Mouse (Mus musculus) activated CD4-positive, CD25-positive, alpha-beta regulatory T cell, adult 4 months (primary cell): Measurements from ENCODE around the gene Tmed1. TPM values are rescaled to one million over a fixed set of nuclear protein-coding genes. Genes with fewer than 3 reads are reported as not detected.
"Not testable (repeated sequence)": the region's sequence is repeated elsewhere in the genome, so short reads cannot be mapped to it uniquely, and the experiment has no call there.

Source experiments
- ATAC-seq: one replicate; pipeline ENCODE4 v1.8.0; 2017
- polyA plus RNA-seq, 2 experiments: library from polyadenylated mRNA; unstranded; fragments of 100-300 nt; shearing (Covaris generic); gene quantifications; one replicate each; pipeline ENCODE4 v1.2.1; 2017

Gene Tmed1
- polyA plus RNA-seq: 1 to 10 TPM; 2.7 to 3.1 TPM

- peak; percentile 83 for ATAC-seq
These were observed at the start of gene Tmed1 for GRCm38 (mm10) chr9:21509772-21510688. Gene Tmed1, minus strand, starts transcription at chr9:21510252.

DNA sequence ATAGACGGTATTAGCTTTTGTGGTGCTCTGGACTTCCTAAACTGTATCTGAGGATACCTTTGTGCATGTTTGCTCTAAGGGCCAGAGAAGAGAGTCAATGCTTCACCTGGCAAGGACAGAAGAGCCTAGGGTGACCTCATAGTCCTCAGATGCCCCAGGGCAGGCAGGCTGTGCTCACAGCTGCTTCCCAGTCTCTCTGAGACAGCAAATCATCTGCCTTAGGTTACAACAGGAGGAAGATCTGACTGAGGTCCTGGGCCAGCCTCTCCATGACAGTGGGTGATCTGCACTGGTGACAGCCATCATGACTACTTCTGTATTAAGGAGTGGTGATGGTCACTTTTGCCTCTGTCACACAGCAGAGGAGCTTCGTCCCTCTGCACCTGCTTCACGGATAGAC lies 49.1 kb upstream of the Tmed1 start:
- ATAC-seq: no peak

- no peak for ATAC-seq
These were observed 48.3 kb upstream of the Tmed1 start for GRCm38 (mm10) chr9:21558366-21558765.

GRCm38 (mm10) chr9:21557556-21557955 lies 47.5 kb upstream of the Tmed1 start:
- no peak for ATAC-seq

DNA sequence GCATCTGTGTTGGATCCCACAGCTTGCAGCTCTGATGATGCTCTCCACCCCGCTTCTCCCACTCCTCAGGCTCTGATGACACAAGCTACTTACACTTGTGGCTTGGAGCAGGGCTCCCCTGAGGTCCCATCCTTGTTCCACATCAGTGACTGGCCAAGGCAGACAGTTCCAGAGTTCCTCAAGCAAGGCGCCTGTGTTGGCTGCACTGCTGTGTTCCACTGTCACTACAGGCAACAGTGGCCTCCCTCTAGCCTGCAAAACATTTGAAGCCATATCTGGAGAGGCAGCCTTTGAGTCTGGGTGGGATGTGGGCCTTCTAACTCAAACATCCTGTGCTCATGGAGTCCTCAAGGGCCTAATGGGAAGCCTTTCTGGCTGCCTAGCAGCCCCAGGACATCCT lies 46.9 kb upstream of the Tmed1 start:
- no peak for ATAC-seq

- no peak for ATAC-seq
These were observed 45.2 kb upstream of the Tmed1 start for GRCm38 (mm10) chr9:21555198-21555742.

DNA sequence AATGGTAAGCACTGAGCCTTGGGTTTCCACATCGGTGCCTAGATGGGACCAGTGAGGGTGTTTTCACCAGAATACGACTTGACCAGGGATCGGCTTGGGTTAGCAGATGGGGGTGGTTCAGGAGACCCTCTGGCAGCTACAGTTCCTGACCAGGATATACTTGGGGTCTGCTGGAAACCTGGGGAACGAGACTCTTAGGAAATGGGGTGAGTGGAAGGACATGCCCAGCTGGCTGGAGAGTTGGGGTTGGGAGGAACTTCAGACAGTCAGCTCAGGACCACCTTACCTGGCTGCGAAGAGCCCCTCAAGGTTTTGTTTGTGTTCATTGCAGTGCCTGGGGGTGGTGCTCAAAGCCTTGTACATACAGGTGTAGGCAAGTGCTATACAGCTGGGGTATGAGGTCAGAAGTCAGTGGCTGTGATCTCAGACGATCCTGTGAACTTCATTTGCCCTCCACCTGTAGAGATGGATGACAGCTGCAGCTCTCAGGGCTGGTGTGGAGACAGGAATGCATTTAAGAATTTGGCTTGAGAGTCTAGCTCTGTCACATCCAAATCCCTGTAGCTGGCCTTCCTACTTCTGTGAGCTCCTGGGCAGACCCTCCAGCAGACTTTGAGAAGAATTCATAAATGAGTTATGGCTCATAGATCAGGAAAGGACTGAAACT lies 43.7 kb upstream of the Tmed1 start:
- ATAC-seq: no peak

GRCm38 (mm10) chr9:21551049-21551448 lies 41.0 kb upstream of the Tmed1 start:
- ATAC-seq: no peak

- no peak for ATAC-seq
These were observed 37.3 kb upstream of the Tmed1 start for GRCm38 (mm10) chr9:21547075-21547941.

GRCm38 (mm10) chr9:21546789-21547074 lies 36.7 kb upstream of the Tmed1 start, which contains the start of gene Carm1:
Gene Carm1, plus strand, starts transcription at chr9:21546894.
- no peak for ATAC-seq

- peak; percentile 81 for ATAC-seq
These were observed 36.1 kb upstream of the Tmed1 start for GRCm38 (mm10) chr9:21545916-21546788.

DNA sequence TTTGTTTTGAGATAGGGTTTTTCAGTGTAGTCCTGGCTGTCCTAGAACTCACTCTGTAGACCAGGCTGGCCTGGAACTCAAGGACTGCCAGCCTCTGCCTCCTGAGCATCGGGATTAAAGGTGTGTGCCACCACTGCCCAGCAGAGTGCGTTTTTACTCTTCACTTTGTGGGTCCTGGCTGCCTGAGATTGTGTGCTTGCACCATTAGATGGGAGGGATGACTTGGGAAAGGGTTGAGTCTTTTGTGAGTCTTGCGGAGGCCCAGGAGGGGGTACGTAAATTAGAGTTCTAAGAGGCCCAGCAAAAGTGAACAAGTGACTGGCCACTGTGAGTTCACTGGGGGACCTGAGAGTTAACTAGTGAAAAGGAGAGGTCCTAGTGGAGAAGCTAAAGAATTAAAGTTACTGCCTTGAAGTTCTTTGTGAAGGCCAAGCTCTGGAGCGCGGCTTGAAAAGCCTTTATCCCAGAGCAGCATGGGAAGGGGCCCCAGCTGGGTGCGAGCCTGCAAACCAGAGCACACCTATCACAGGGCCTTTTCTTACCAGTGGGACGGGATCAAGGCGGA lies 35.4 kb upstream of the Tmed1 start:
- ATAC-seq: peak; percentile 24

- not testable (repeated sequence) for ATAC-seq
These were observed 31.9 kb upstream of the Tmed1 start for GRCm38 (mm10) chr9:21542001-21542400.

GRCm38 (mm10) chr9:21539981-21540753 lies 30.1 kb upstream of the Tmed1 start:
- no peak for ATAC-seq

DNA sequence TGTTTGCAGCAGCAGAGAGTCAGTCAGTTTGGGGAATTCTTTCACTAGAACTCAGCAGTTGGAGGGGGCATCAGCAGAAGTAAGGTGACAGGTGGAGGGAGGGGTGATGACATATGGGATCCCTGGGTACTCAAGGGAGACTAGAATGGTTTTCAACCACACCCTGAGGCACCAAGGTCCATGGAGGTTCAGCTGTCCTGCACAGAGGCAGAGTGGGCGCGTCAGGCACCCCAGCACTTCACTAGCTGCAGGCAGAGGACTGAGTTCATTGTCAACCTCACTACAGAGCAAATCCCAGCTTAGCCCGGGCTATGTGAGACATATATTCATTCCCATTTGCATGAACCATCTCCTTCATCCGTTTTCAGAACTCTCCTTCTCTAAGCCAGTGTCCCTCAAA lies 27.0 kb upstream of the Tmed1 start:
- no peak for ATAC-seq

- ATAC-seq: no peak
These were observed 26.4 kb upstream of the Tmed1 start for GRCm38 (mm10) chr9:21536501-21536900.

- ATAC-seq: no peak
These were observed 17.9 kb upstream of the Tmed1 start for GRCm38 (mm10) chr9:21527917-21528324.

DNA sequence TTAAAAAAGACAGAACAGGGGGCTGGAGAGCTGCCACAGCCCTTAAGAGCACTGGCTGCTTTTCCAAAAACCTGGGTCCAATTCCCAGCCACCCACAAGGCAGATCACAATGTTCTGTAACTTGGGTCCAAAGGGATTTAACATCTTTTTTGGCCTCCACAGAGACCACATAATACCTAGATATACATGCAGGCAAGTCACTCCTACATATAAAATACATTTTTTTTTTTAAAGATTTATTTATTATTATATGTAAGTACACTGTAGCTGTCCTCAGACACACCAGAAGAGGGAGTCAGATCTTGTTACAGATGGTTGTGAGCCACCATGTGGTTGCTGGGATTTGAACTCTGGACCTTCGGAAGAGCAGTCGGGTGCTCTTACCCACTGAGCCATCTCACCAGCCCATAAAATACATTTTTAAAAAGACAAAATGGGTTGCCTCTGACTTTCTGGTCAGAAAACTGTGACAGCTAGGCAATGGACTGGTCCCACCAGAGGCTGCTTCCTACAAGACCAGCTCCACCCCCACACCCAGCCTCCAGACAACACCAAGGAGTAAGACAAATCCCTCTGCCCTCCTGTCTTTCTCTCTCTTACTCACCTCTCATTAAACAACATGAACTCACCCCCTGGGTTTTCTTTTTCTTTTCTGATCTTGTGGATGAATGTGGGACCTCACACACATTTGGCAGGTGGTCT lies 17.2 kb upstream of the Tmed1 start:
- ATAC-seq: no peak

- ATAC-seq: no peak
These were observed 16.5 kb upstream of the Tmed1 start for GRCm38 (mm10) chr9:21526634-21526944.
